Mouse (Mus musculus): ENCODE measurements around the gene Rsrc1.

DNA sequence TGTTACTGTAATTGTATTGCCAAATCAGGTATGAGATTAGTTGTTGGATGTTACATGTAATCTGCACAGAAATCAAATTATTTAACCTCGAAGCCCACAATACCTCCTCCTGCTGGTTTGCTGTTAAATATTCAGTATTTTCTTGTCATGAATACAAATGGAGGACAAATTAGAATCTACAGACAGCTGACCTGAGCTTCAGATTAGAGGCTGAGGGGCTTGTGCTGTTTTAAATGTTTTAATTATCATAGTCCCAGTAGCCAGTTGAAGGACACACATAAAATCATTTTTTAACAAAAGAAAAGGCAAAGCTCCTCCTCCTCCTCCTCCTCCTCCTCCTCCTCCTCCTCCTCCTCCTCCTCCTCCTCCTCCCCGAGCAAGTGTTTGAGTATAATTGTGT is 327.5 kb downstream of the Rsrc1 start:
- no peak for TF ChIP-seq CTCF (IDR thresholded peaks at IDR 0.05; ENCODE audit: extremely low read depth, insufficient read length, insufficient replicate concordance, low read depth, low read length)
- TF ChIP-seq POLR2A (IDR thresholded peaks at IDR 0.05; ENCODE audit: low read depth, low read length): no peak

Data from small intestine, adult 2 months (tissue).